Mouse (Mus musculus): ENCODE measurements at regions not wholly inside any gene's neighbourhood (a gene's known extent, or its start where the extent isn't known, plus 50 kb on each side); places are given as distances from the start of the nearest gene placed in this dataset.

- ATAC-seq (peak; percentile 81), DNase-seq (ENCODE audit: low spot score) (peak; percentile 93)
- no peak overlapping the region for H3K27ac ChIP-seq (ENCODE audit: low read depth, low read length)
- no peaks in the 10 kb centered on the region for H3K36me3 ChIP-seq (ENCODE audit: control insufficient read depth, insufficient read depth, low read length)
- H3K9me3 ChIP-seq (replicated peaks; ENCODE audit: control insufficient read depth, low read length) = no peaks in the 10 kb centered on the region
- H3K27me3 ChIP-seq (replicated peaks; ENCODE audit: control insufficient read depth, insufficient read depth, low read length) = no peaks in the 10 kb centered on the region
- H3K9ac ChIP-seq (ENCODE audit: low read length) = no peak overlapping the region
- 60% methylated on average over 7 of the region's 7 CpGs for WGBS
- no peak overlapping the region for H3K4me2 ChIP-seq (ENCODE audit: low read length)
- H3K4me1 ChIP-seq (ENCODE audit: control insufficient read depth, insufficient read depth, low read length) = peaks cover 1% of the 10 kb centered on the region; the same call in 1 of the 2 replicates
- no peak overlapping the region for H3K4me3 ChIP-seq (ENCODE audit: low read depth, low read length)
Observed at GRCm38 (mm10) chr7:68976813-68977752, 228.0 kb upstream of the Arrdc4 start.

DNA sequence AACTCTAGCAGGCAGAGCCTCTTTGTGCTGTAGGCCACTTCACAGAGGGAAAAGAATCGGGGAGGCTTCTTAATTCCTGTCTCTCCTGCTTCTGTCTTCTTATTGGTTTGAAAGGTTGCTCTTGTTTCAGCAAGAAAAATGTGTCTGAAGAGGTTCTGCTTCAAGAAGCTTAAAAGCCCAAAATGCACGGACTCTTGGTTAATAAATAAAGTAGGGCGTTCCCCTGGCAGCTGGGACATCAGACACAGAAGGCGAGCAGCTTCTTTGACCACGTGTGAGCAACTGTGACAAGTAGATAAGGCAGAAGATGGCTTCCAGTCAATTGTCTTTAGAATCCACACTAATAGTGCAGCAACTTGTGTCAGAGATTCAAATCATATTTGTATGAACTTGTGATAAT, 226.9 kb upstream of the Arrdc4 start:
- WGBS = 66% methylated on average over 5 of the region's 5 CpGs
- no peak for ATAC-seq
- H3K36me3 ChIP-seq (ENCODE audit: control insufficient read depth, insufficient read depth, low read length) = no peaks in the 10 kb centered on the region
- H3K4me3 ChIP-seq (ENCODE audit: low read depth, low read length) = no peak overlapping the region
- H3K9me3 ChIP-seq (replicated peaks; ENCODE audit: control insufficient read depth, low read length) = no peaks in the 10 kb centered on the region
- no peak for DNase-seq (ENCODE audit: low spot score)
- H3K27ac ChIP-seq (ENCODE audit: low read depth, low read length) = no peak overlapping the region
- H3K4me1 ChIP-seq (ENCODE audit: control insufficient read depth, insufficient read depth, low read length) = no peaks in the 10 kb centered on the region
- H3K27me3 ChIP-seq (replicated peaks; ENCODE audit: control insufficient read depth, insufficient read depth, low read length) = no peaks in the 10 kb centered on the region
- H3K9ac ChIP-seq (ENCODE audit: low read length) = no peak overlapping the region
- no peak overlapping the region for H3K4me2 ChIP-seq (ENCODE audit: low read length)

DNA sequence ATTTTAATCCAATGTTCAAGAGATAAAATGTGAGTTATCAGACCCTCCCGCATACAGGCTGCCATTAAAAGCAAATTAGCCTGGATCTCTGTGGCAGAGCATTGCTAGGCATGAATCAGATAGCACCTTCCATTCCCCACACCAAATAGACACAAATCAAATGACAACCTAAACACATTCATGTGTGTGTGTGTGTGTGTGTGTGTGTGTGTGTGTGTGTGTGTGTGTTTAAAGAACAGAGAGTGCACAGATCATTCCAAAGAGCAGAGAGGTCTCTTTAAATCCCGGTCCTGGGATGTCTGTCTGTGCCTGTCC, 226.5 kb upstream of the Arrdc4 start:
- ATAC-seq = no peak
- DNase-seq (ENCODE audit: low spot score) = no peak
- Histone ChIP-seq H3K36me3 (ENCODE audit: control insufficient read depth, insufficient read depth, low read length) (no peaks in the 10 kb centered on the region), H3K9me3 (replicated peaks; ENCODE audit: control insufficient read depth, low read length) (no peaks in the 10 kb centered on the region), H3K9ac (ENCODE audit: low read length) (no peak overlapping the region), H3K4me1 (ENCODE audit: control insufficient read depth, insufficient read depth, low read length) (no peaks in the 10 kb centered on the region), H3K4me3 (ENCODE audit: low read depth, low read length) (no peak overlapping the region), H3K27ac (ENCODE audit: low read depth, low read length) (no peak overlapping the region), H3K27me3 (replicated peaks; ENCODE audit: control insufficient read depth, insufficient read depth, low read length) (no peaks in the 10 kb centered on the region), H3K4me2 (ENCODE audit: low read length) (no peak overlapping the region)
- 72% methylated on average over 2 of the region's 2 CpGs for WGBS

DNA sequence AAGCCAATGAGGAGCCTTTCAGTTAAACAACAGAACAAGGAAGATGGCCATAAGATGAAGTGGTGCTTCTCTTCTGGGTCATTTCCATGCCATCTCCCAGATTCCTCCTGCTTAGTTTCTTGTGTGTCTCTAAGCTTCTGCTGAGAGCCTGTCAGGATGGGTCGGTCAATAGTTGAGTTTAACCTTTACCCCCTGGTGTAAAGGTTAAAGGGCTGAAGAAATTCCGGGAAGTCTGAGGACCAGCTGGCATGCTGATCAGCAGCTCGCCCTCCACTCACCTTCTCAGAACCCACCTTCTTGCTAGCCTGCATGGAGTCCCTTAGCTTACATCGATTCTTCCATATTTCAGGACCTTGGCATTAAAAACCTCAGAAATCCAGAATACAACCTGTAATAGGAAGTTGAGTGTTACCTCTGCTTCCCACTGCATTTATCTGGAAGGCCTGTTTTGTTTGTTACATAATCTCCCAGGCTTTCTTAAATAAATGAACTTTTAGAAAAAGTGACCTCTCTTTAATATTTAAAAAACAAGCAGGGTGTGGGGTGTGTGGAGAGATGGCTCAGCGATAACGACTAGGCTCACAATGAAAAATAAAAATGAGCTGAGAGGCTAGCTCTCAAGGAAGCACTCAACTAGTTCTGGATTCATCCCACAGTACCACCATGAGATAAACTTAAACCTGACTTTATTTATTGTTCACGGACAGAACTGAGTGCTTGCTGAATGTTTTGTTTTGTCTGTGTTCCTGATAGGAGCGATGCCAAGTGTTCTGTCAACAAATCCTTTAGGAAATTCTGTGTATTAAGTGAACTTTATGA, 225.9 kb upstream of the Arrdc4 start:
- H3K9ac ChIP-seq (ENCODE audit: low read length) = no peak overlapping the region
- ATAC-seq (no peak), DNase-seq (ENCODE audit: low spot score) (no peak)
- no peak overlapping the region for H3K27ac ChIP-seq (ENCODE audit: low read depth, low read length)
- no peaks in the 10 kb centered on the region for H3K27me3 ChIP-seq (replicated peaks; ENCODE audit: control insufficient read depth, insufficient read depth, low read length)
- H3K9me3 ChIP-seq (replicated peaks; ENCODE audit: control insufficient read depth, low read length) = no peaks in the 10 kb centered on the region
- H3K4me2 ChIP-seq (ENCODE audit: low read length) = no peak overlapping the region
- no peak overlapping the region for H3K4me3 ChIP-seq (ENCODE audit: low read depth, low read length)
- 84% methylated on average over 8 of the region's 8 CpGs for WGBS
- no peaks in the 10 kb centered on the region for H3K36me3 ChIP-seq (ENCODE audit: control insufficient read depth, insufficient read depth, low read length)
- H3K4me1 ChIP-seq (ENCODE audit: control insufficient read depth, insufficient read depth, low read length) = no peaks in the 10 kb centered on the region

DNA sequence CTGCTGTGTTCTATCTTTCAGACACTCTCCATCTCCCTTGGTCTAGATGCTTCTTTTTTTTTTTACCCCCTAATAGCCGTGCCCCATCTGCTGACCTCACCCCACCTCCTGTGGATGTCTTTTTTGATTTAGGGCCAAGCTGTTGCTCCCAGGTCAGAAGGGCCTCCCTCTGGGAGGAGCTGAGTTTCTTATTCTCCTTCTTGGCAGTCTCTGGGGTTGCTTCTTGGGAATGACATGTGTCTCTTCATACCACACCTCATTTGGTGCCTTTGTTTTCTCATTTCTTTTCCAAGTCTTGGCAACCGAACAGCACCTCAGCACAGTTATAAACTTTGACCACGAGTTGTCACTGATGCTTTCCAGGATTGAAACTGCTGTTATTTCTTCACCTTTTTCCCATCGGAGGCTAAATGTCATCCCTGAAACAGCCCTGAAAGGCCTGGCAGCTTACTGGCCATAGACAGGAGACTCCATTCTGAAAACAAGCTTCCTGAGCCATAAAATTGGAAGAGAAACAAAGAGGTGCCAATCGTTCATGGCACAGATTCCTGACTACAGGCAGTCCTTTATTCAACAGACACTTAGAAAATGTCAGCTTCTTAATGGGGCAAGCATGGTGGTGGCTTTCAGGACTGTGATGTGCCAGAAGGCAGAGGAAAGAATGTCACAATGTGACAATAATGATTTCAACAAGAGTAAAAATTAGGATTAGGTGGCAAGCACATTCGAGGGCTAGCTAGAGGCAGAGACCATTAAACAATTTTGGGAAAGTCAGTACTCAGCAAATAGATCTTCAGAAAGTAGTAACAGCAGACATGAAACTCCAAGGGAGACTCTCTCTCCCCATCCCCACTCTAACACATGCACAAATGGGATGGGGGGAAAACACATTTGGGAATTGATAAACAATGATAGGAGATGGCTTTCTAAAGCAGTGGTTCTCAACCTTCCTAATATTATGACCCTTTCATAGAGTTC, 197.1 kb upstream of the Arrdc4 start:
- Histone ChIP-seq H3K27me3 (replicated peaks; ENCODE audit: control insufficient read depth, insufficient read depth, low read length) (no peaks in the 10 kb centered on the region), H3K4me3 (ENCODE audit: low read depth, low read length) (no peak overlapping the region), H3K9me3 (replicated peaks; ENCODE audit: control insufficient read depth, low read length) (no peaks in the 10 kb centered on the region), H3K9ac (ENCODE audit: low read length) (no peak overlapping the region), H3K4me2 (ENCODE audit: low read length) (no peak overlapping the region), H3K27ac (ENCODE audit: low read depth, low read length) (no peak overlapping the region), H3K36me3 (ENCODE audit: control insufficient read depth, insufficient read depth, low read length) (no peaks in the 10 kb centered on the region), H3K4me1 (ENCODE audit: control insufficient read depth, insufficient read depth, low read length) (no peaks in the 10 kb centered on the region)
- WGBS = 62% methylated on average over 6 of the region's 6 CpGs
- no peak for ATAC-seq
- no peak for DNase-seq (ENCODE audit: low spot score)

GRCm38 (mm10) chr7:68930627-68931334, 181.7 kb upstream of the Arrdc4 start:
- peak; percentile 40 for ATAC-seq
- no peak overlapping the region for H3K4me3 ChIP-seq (ENCODE audit: low read depth, low read length)
- H3K9me3 ChIP-seq (replicated peaks; ENCODE audit: control insufficient read depth, low read length) = no peaks in the 10 kb centered on the region
- H3K4me1 ChIP-seq (ENCODE audit: control insufficient read depth, insufficient read depth, low read length) = no peaks in the 10 kb centered on the region
- H3K9ac ChIP-seq (ENCODE audit: low read length) = no peak overlapping the region
- H3K4me2 ChIP-seq (ENCODE audit: low read length) = no peak overlapping the region
- no peaks in the 10 kb centered on the region for H3K36me3 ChIP-seq (ENCODE audit: control insufficient read depth, insufficient read depth, low read length)
- WGBS = 67% methylated on average over 14 of the region's 14 CpGs
- peak; percentile 24 for DNase-seq (ENCODE audit: low spot score)
- no peak overlapping the region for H3K27ac ChIP-seq (ENCODE audit: low read depth, low read length)
- H3K27me3 ChIP-seq (replicated peaks; ENCODE audit: control insufficient read depth, insufficient read depth, low read length) = no peaks in the 10 kb centered on the region

DNA sequence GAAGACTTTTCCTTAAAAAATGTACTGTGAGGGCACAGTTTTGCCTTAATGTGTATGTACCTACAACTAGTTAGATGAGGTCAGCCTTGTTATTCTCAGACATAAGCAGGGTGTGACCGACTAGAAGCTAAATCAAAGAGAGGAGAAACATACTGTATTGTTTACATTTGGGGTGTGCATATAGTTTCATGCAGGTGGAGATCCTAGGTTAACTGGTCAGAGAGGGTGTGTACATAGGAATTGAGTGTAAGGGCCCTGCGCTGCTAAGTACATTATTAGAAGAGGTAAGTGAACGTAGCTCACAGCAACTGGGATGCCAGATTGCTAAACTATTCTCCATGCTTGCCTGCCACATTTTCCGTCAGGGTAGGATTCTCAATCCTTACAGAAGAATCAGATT, 180.6 kb upstream of the Arrdc4 start:
- H3K36me3 ChIP-seq (ENCODE audit: control insufficient read depth, insufficient read depth, low read length) = no peaks in the 10 kb centered on the region
- 87% methylated on average over 4 of the region's 4 CpGs for WGBS
- no peaks in the 10 kb centered on the region for H3K4me1 ChIP-seq (ENCODE audit: control insufficient read depth, insufficient read depth, low read length)
- H3K9me3 ChIP-seq (replicated peaks; ENCODE audit: control insufficient read depth, low read length) = no peaks in the 10 kb centered on the region
- H3K4me3 ChIP-seq (ENCODE audit: low read depth, low read length) = no peak overlapping the region
- ATAC-seq = no peak
- H3K4me2 ChIP-seq (ENCODE audit: low read length) = no peak overlapping the region
- H3K9ac ChIP-seq (ENCODE audit: low read length) = no peak overlapping the region
- H3K27me3 ChIP-seq (replicated peaks; ENCODE audit: control insufficient read depth, insufficient read depth, low read length) = no peaks in the 10 kb centered on the region
- H3K27ac ChIP-seq (ENCODE audit: low read depth, low read length) = no peak overlapping the region
- no peak for DNase-seq (ENCODE audit: low spot score)

DNA sequence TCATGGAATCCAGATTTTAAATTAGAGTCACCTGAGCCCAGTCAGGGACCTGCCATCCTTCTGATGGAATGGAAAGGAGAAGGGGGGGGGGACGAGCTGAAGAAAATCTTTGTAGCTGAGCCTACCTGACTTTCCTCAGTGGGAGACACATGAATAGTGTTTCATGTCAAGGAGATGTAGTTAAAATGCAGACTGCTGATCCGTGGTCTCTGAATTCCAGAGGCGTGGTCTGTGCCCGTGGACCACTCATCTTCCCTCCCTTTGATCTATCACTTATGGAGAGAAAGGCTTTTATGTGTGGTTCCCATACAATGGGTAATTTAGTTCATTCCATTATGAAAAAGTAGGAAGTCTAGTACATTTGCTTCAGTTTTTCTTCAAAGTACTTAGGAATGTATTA, 176.6 kb upstream of the Arrdc4 start:
- 63% methylated on average over 4 of the region's 4 CpGs for WGBS
- Histone ChIP-seq H3K27ac (ENCODE audit: low read depth, low read length) (no peak overlapping the region), H3K36me3 (ENCODE audit: control insufficient read depth, insufficient read depth, low read length) (no peaks in the 10 kb centered on the region), H3K4me2 (ENCODE audit: low read length) (no peak overlapping the region), H3K4me1 (ENCODE audit: control insufficient read depth, insufficient read depth, low read length) (no peaks in the 10 kb centered on the region), H3K9ac (ENCODE audit: low read length) (no peak overlapping the region), H3K9me3 (replicated peaks; ENCODE audit: control insufficient read depth, low read length) (no peaks in the 10 kb centered on the region), H3K27me3 (replicated peaks; ENCODE audit: control insufficient read depth, insufficient read depth, low read length) (no peaks in the 10 kb centered on the region), H3K4me3 (ENCODE audit: low read depth, low read length) (no peak overlapping the region)
- no peak for ATAC-seq
- no peak for DNase-seq (ENCODE audit: low spot score)

Data from forebrain, embryonic 14.5 days (tissue).